Mouse (Mus musculus) forebrain, embryonic 16.5 days (tissue): Measurements from ENCODE around the gene Frmd4a. TPM values are rescaled to one million over a fixed set of nuclear protein-coding genes. Genes with fewer than 3 reads are reported as not detected.
A peak's percentile ranks its signal among the peaks of the same experiment; 100 is the strongest.

Experiments used
- ATAC-seq: fragments of 200-750 bp; cut with Nextera tagmentation; 2 replicates; pipeline ENCODE4 v1.8.0; 2017; ENCODE audit warnings: mild to moderate bottlenecking, moderate library complexity
- H3K27ac ChIP-seq: fragments of 300-500 bp; sonication (generic); 2 replicates; pipeline ENCODE4 v1.5.1; 2014; ENCODE audit warnings: low read length, control low read depth
- H3K27me3 ChIP-seq: fragments of 300-500 bp; sonication (generic); replicated peaks from 2 replicates; pipeline ENCODE4 v1.6.1; 2014; ENCODE audit warnings: low read length; ENCODE audit not compliant: control insufficient read depth, insufficient read depth
- H3K36me3 ChIP-seq: fragments of 300-500 bp; sonication (generic); 2 replicates; pipeline ENCODE4 v1.6.1; 2014; ENCODE audit not compliant: control insufficient read depth, insufficient read depth
- H3K4me1 ChIP-seq: fragments of 300-500 bp; sonication (generic); replicated peaks from 2 replicates; pipeline ENCODE4 v1.6.1; 2014; ENCODE audit warnings: low read length; ENCODE audit not compliant: control insufficient read depth, insufficient read depth
- H3K4me2 ChIP-seq: fragments of 300-500 bp; sonication (generic); 2 replicates; pipeline ENCODE4 v1.6.1; 2014; ENCODE audit warnings: mild to moderate bottlenecking, low read length, control low read depth
- H3K4me3 ChIP-seq: fragments of 300-500 bp; sonication (generic); replicated peaks from 2 replicates; pipeline ENCODE4 v1.5.1; 2014; ENCODE audit warnings: mild to moderate bottlenecking, low read length, control low read depth
- H3K9ac ChIP-seq: fragments of 300-500 bp; sonication (generic); replicated peaks from 2 replicates; pipeline ENCODE4 v1.6.1; 2014; ENCODE audit warnings: low read depth, low read length, control low read depth
- H3K9me3 ChIP-seq: fragments of 300-500 bp; sonication (generic); 2 replicates; pipeline ENCODE4 v1.6.1; 2016; ENCODE audit warnings: low read length; ENCODE audit not compliant: control insufficient read depth
- WGBS: fragments of 180-500 bp; shearing (Covaris S2); extraction: QIAGEN DNeasy Blood & Tissue Kit; methylation state at CpG from one replicate; pipeline ENCODE4 v1.1.7; 2014; 5-methylcytosine and 5-hydroxymethylcytosine counted together
- polyA plus RNA-seq: library from polyadenylated mRNA; unstranded; fragments of >200 nt; fragmentation: Nextera tagmentation; extraction: Ambion mirVana; gene quantifications from 2 replicates; pipeline ENCODE4 v1.2.1, GENCODE M21; 2015

Gene Frmd4a
- polyA plus RNA-seq, 1 experiment from 2014 or later = 97.9 TPM

DNA sequence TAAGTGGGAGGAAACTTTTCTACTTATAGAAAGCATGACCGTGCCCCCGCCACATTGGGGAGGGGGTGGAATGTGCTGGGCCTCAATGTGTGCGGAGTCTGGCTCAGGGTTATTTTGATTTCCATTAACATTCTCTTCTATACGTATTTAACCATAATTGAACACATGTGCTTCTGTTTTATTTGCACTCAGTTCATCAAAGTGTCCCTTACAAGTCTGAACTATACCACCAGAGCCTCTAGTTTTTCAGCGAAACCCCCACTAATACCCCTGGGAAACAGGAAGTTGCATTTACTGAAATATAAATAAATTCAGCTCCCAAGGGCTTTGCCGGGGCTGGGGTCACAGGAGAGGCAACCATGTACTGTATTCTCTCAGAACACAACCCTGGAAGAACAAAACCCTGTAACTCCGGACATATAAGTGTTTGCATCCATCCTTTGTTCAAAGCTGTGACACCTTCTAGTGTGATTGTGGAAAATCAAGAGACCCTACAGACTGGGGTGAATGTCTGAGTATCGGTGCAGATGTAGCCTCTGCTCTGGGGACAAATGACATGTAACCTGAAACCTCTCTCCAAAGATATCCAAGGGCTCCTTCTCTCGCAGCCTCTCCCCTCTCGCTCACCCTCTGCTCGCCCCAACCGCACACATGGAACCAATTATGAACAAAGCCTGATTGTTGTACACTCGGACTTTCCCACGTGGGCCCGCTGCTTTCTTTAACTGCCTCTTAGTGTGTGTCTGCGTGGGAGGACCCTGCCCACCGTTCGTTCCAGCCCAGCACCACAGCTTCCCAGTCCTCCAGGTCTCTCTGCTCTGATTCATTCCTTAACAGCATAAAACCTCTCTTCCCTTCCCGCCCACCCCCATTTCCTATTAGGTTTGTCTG lies 281.1 kb downstream of the Frmd4a start:
- H3K4me1 ChIP-seq = peaks cover 27% of the 10 kb centered on the region
- WGBS = 9% methylated on average over 19 of the region's 19 CpGs
- H3K36me3 ChIP-seq = no peaks in the 10 kb centered on the region
- no peaks in the 10 kb centered on the region for H3K9me3 ChIP-seq
- ATAC-seq = peak; percentile 43; the same call in 1 of the 2 replicates
- H3K9ac ChIP-seq = peak overlapping the region; percentile 35; the same call in 1 of the 2 replicates
- H3K4me2 ChIP-seq = peak overlapping the region; percentile 36
- no peak overlapping the region for H3K4me3 ChIP-seq
- no peaks in the 10 kb centered on the region for H3K27me3 ChIP-seq
- no peak overlapping the region for H3K27ac ChIP-seq

DNA sequence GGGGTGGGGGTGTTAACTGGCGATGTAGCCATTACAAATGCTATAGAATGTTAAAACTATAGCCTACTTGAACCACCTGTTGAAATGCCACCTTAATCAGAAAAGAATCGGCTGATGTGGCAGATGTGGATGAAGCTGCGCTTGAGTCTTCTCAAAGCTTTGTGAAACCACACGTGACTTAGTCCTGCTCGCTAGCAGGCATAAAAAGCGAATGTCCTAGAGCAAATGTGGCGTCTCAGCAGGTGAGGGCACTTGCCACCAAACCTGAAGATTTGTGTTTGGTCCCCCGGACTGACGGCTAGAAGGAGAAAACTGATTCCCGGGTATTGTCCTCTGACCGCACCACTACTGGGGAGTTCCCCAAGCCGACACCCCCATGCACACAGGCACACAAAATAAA lies 282.1 kb downstream of the Frmd4a start:
- Histone ChIP-seq H3K4me3 (no peak overlapping the region), H3K4me2 (no peak overlapping the region), H3K9me3 (no peaks in the 10 kb centered on the region), H3K4me1 (peaks cover 27% of the 10 kb centered on the region), H3K27ac (no peak overlapping the region), H3K9ac (no peak overlapping the region), H3K27me3 (no peaks in the 10 kb centered on the region), H3K36me3 (no peaks in the 10 kb centered on the region)
- no peak for ATAC-seq
- WGBS = 73% methylated on average over 12 of the region's 12 CpGs

DNA sequence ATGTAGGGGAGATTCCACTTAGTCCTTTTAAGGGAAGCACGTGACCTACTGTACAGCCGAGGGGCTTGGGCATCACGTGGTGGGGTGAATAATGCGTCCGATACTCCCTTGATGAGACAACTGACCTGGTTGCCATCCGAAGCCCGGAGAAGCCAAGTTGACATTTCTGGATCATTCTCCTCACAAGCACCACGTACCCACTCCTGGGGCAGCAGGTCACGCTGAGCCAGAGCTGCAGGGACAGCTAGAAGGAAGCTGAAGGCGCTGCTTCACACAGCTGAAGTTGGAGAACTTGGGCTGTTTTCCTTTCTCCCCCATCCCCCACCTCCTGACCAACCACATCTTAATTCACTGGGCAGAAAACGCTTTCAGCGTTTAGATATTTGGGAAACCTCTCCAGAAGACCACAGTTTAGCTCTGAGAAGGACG lies 282.9 kb downstream of the Frmd4a start:
- H3K27me3 ChIP-seq = no peaks in the 10 kb centered on the region
- H3K36me3 ChIP-seq = no peaks in the 10 kb centered on the region
- WGBS = 57% methylated on average over 13 of the region's 13 CpGs
- no peaks in the 10 kb centered on the region for H3K9me3 ChIP-seq
- 0 out of 2 replicates have a peak overlapping the region, but pooled peaks have one; percentile 17 for H3K9ac ChIP-seq
- H3K4me1 ChIP-seq = peaks cover 27% of the 10 kb centered on the region
- H3K4me3 ChIP-seq = no peak overlapping the region
- no peak for ATAC-seq
- H3K27ac ChIP-seq = no peak overlapping the region
- H3K4me2 ChIP-seq = peak overlapping the region; percentile 38

DNA sequence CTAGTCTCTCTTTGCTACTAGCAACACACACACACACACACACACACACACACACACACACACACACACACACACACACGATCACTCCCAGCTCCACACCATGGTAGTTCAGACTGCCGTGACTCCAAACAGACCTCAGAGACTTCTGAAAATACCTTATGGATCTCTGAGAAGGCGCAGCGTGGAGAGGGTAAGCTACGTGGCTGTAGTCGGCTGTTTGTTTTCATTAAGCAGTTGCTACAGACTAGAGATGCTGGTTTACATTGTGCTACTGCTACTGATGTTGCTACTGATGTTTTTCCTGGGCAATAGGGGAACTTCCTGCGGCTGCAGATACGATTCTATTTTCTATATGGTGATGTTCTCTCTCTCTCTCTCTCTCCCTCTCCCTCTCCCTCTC lies 283.3 kb downstream of the Frmd4a start:
- Histone ChIP-seq H3K9ac (peak overlapping the region; percentile 44; the same call in 1 of the 2 replicates), H3K4me1 (peaks cover 27% of the 10 kb centered on the region), H3K9me3 (no peaks in the 10 kb centered on the region), H3K27ac (0 out of 2 replicates have a peak overlapping the region, but pooled peaks have one; percentile 33), H3K4me2 (peak overlapping the region; percentile 38), H3K4me3 (no peak overlapping the region), H3K36me3 (no peaks in the 10 kb centered on the region), H3K27me3 (no peaks in the 10 kb centered on the region)
- 0 out of 2 replicates have a peak, but pooled peaks have one; percentile 14 for ATAC-seq
- 35% methylated on average over 8 of the region's 8 CpGs for WGBS

DNA sequence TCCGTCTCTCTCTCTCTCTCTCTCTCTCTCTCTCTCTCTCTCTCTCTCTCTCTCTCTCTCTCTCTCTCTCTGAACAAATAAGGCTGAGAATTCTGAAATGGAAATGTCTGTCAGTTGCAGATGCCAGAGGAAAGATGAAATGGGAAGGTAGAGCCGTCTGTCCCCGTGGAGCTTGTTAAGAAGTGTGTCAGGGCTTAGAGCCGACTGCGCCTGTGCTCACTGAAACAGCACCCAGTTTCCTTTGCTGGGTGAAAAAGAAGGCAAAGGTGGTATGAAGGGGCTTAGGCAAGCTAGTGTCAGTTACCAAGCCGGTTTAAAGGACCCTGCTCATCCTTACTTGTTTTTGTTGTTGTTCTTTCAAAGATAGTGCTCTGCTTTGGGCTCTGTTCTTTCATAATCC lies 283.7 kb downstream of the Frmd4a start:
- H3K36me3 ChIP-seq = no peaks in the 10 kb centered on the region
- no peak for ATAC-seq
- WGBS = 38% methylated on average over 5 of the region's 6 CpGs

DNA sequence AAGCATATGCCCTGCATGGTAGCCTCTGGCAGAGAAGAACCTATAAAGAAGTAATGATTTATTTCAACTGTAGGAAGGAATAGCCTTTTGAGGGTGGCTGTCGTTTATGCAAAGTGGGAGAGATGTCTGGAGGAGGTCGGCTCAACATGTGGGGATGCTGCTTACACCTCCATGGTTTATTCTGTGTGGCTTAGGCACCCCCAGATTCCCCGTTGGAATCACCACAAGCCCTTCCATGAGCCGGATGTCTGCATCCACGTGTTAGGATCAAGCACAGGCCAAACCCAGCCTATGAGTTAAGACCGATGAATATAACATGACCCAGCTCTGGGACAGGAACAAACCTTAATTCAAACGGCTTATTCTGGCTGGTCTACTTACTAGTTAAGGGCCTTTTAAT lies 284.2 kb downstream of the Frmd4a start:
- ATAC-seq = no peak
- Histone ChIP-seq H3K27me3 (no peaks in the 10 kb centered on the region), H3K4me3 (no peak overlapping the region), H3K4me2 (peak overlapping the region; percentile 30; the same call in 1 of the 2 replicates), H3K4me1 (peaks cover 27% of the 10 kb centered on the region), H3K9me3 (no peaks in the 10 kb centered on the region), H3K9ac (no peak overlapping the region), H3K27ac (peak overlapping the region; percentile 49), H3K36me3 (no peaks in the 10 kb centered on the region)
- WGBS = 62% methylated on average over 7 of the region's 7 CpGs

More for the DNA sequence above, 283.7 kb downstream of the Frmd4a start:
- peak overlapping the region; percentile 30; the same call in 1 of the 2 replicates for H3K4me2 ChIP-seq
- peaks cover 27% of the 10 kb centered on the region for H3K4me1 ChIP-seq
- H3K9me3 ChIP-seq = no peaks in the 10 kb centered on the region
- H3K4me3 ChIP-seq = no peak overlapping the region
- H3K27ac ChIP-seq = peak overlapping the region; percentile 49
- no peaks in the 10 kb centered on the region for H3K27me3 ChIP-seq
- no peak overlapping the region for H3K9ac ChIP-seq

DNA sequence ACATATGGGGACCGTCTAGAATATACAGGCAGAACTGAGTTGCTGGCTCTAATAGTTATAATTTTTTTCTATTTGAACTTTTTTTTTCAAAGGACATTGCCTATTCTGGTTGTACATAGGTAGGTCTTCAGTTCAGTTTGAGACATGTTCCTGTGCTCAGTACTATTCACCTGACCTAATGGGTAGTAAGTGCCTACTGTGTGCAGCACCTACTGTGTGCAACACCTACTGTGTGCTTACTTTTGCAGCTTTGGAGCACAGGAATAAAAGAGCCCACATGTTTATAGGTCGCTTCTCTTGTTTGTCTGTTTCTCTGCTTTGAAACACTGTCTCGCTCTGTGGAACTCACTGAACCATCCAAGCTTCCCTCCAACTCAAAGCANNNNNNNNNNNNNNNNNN lies 284.6 kb downstream of the Frmd4a start:
- 89% methylated on average over 3 of the region's 3 CpGs for WGBS
- H3K27ac ChIP-seq = no peak overlapping the region
- H3K4me2 ChIP-seq = no peak overlapping the region
- no peak overlapping the region for H3K4me3 ChIP-seq
- ATAC-seq = no peak
- H3K4me1 ChIP-seq = peaks cover 28% of the 10 kb centered on the region
- no peaks in the 10 kb centered on the region for H3K27me3 ChIP-seq
- H3K9me3 ChIP-seq = no peaks in the 10 kb centered on the region
- H3K9ac ChIP-seq = no peak overlapping the region
- H3K36me3 ChIP-seq = no peaks in the 10 kb centered on the region

DNA sequence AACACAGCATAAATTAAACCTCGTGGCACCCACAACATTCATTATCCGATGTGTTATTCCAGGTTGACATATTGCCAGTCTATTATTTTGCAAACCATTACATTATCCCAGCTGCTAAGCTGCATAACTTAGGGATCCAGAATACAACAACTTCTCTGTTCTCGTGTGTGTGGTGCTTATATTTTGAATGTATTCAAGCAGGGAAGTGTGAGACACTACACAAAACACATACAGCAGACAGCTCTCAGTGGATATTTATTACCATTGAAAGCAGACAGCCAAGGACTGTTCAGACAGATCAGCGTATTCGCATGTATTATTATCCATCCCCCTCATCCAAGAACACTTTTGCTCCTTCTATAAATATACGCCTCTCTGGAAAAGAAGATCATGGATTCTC lies 289.6 kb downstream of the Frmd4a start:
- 20% methylated on average over 6 of the region's 6 CpGs for WGBS
- peak overlapping the region; percentile 73 for H3K27ac ChIP-seq
- ATAC-seq = peak; percentile 92

DNA sequence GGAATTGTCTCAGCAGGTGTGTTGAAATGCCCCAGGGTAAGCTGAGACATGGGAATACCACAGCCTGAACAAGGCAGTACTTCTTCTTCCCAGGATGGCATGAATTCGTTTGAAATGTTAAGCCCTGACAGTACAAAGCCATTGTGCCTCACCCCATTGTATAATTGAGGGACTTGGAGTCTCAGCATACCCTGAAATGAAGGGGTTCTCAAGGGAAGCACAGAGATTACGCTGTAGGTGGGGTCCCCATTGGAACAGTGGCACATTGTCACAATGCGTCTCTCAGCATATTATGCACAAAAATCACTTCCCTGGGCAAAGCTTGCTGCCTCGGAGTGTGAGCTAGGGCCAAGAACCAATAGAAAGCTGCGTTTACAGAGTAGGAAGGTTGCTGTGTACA lies 297.0 kb downstream of the Frmd4a start:
- 0 out of 2 replicates have a peak, but pooled peaks cover 3% of the 10 kb centered on the region for H3K4me1 ChIP-seq
- H3K36me3 ChIP-seq = no peaks in the 10 kb centered on the region
- H3K4me2 ChIP-seq = no peak overlapping the region
- no peak overlapping the region for H3K4me3 ChIP-seq
- 42% methylated on average over 5 of the region's 5 CpGs for WGBS
- ATAC-seq = peak; percentile 47; the same call in 1 of the 2 replicates
- H3K9ac ChIP-seq = no peak overlapping the region
- H3K27me3 ChIP-seq = no peaks in the 10 kb centered on the region
- H3K9me3 ChIP-seq = no peaks in the 10 kb centered on the region
- no peak overlapping the region for H3K27ac ChIP-seq

More for the DNA sequence above, 289.6 kb downstream of the Frmd4a start:
- H3K9ac ChIP-seq = no peak overlapping the region
- H3K27me3 ChIP-seq = no peaks in the 10 kb centered on the region
- H3K4me2 ChIP-seq = no peak overlapping the region
- H3K4me3 ChIP-seq = no peak overlapping the region
- no peaks in the 10 kb centered on the region for H3K36me3 ChIP-seq
- peaks cover 10% of the 10 kb centered on the region for H3K4me1 ChIP-seq
- 0 out of 2 replicates have a peak, but pooled peaks cover 2% of the 10 kb centered on the region for H3K9me3 ChIP-seq
